Mouse (Mus musculus) midbrain, embryonic 16.5 days (tissue): Measurements from ENCODE around the gene Acsl4. TPM values are rescaled to one million over a fixed set of nuclear protein-coding genes. Genes with fewer than 3 reads are reported as not detected.

Experiments used
- ATAC-seq: fragments of 200-750 bp; cut with Nextera tagmentation; 2 replicates; pipeline ENCODE4 v1.8.0; 2017; ENCODE audit warnings: moderate TSS enrichment
- H3K27ac ChIP-seq: fragments of 300-500 bp; sonication (generic); 2 replicates; pipeline ENCODE4 v1.5.1; 2014; ENCODE audit warnings: mild to moderate bottlenecking, low read length, mixed read lengths
- H3K27me3 ChIP-seq: fragments of 300-500 bp; sonication (generic); 2 replicates; pipeline ENCODE4 v1.6.1; 2014; ENCODE audit warnings: low read depth, low read length, mixed read lengths; ENCODE audit not compliant: control insufficient read depth, insufficient read depth
- H3K36me3 ChIP-seq: fragments of 300-500 bp; sonication (generic); 2 replicates; pipeline ENCODE4 v1.6.1; 2014; ENCODE audit warnings: mild to moderate bottlenecking, low read length, moderate library complexity, mixed read lengths; ENCODE audit not compliant: control insufficient read depth, insufficient read depth
- H3K4me1 ChIP-seq: fragments of 300-500 bp; sonication (generic); 2 replicates; pipeline ENCODE4 v1.6.1; 2014; ENCODE audit warnings: mild to moderate bottlenecking, low read length, mixed read lengths; ENCODE audit not compliant: control insufficient read depth, insufficient read depth
- H3K4me2 ChIP-seq: fragments of 300-500 bp; sonication (generic); 2 replicates; pipeline ENCODE4 v1.6.1; 2014; ENCODE audit warnings: mild to moderate bottlenecking, low read length, mixed read lengths
- H3K4me3 ChIP-seq: fragments of 300-500 bp; sonication (generic); 2 replicates; pipeline ENCODE4 v1.5.1; 2014; ENCODE audit warnings: low read depth, mild to moderate bottlenecking, low read length, moderate library complexity, mixed read lengths
- H3K9ac ChIP-seq: fragments of 300-500 bp; sonication (generic); 2 replicates; pipeline ENCODE4 v1.6.1; 2014; ENCODE audit warnings: low read depth, low read length, mixed read lengths
- H3K9me3 ChIP-seq: fragments of 300-500 bp; sonication (generic); replicated peaks from 2 replicates; pipeline ENCODE4 v1.6.1; 2014; ENCODE audit warnings: mild to moderate bottlenecking, low read length, mixed read lengths; ENCODE audit not compliant: control insufficient read depth, poor library complexity, severe bottlenecking
- WGBS: fragments of 180-500 bp; shearing (Covaris S2); extraction: QIAGEN DNeasy Blood & Tissue Kit; methylation state at CpG from one replicate; pipeline ENCODE4 v1.1.7; 2014; 5-methylcytosine and 5-hydroxymethylcytosine counted together
- polyA plus RNA-seq: library from polyadenylated mRNA; unstranded; fragments of >200 nt; fragmentation: Nextera tagmentation; extraction: Ambion mirVana; gene quantifications from 2 replicates; pipeline ENCODE4 v1.2.1, GENCODE M21; 2015

Acsl4 gene
- polyA plus RNA-seq, 1 experiment from 2014 or later: 27.2 TPM

DNA sequence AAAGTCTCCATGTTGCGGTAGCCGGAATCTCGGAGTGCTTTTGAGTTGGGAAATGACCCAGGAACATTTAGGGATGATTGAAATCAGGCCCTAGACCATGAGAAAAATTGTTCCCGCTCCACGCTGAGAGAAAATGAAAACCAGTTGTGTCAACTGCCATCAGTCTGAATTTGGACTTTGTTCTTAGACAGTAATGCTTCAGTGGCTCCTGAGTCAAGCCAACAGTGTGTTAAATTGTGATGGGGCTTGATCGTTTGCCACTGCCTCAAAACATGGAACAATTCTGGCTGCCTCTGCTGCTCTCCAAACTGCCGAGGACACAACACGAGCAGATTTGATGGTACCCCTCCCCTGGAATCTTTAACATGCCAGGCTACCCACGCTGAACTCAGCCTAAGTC lies 74.2 kb downstream of the Acsl4 start:
- 79% methylated on average over 9 of the region's 9 CpGs for WGBS
- Histone ChIP-seq H3K4me2 (no peak overlapping the region), H3K36me3 (no peaks in the 10 kb centered on the region), H3K9ac (no peak overlapping the region), H3K27ac (no peak overlapping the region), H3K27me3 (no peaks in the 10 kb centered on the region), H3K4me3 (no peak overlapping the region), H3K4me1 (no peaks in the 10 kb centered on the region), H3K9me3 (no peaks in the 10 kb centered on the region)
- ATAC-seq: no peak

DNA sequence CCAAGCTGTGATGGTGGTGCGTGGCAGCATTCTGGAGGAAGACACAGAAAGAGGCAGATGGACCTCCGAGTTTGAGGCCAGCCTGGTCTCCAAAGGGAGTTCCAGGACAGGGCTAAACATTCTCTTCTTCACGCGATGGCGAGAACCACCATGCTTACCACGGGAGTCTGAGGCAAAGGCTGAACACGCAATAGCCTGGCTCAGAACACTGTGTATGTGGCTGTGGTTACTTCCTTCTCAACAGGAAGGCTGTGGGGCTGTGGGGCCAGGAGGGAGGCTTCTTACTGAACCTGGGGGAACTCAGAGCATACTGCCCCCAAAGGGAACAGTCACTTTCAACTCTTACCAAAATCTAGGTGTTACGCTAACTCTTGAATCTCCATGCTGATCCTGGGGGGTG lies 75.1 kb downstream of the Acsl4 start:
- 0 out of 2 replicates have a peak, but pooled peaks have one; percentile 36 for ATAC-seq
- no peaks in the 10 kb centered on the region for H3K9me3 ChIP-seq
- no peak overlapping the region for H3K27ac ChIP-seq
- no peaks in the 10 kb centered on the region for H3K4me1 ChIP-seq
- no peak overlapping the region for H3K9ac ChIP-seq
- H3K4me3 ChIP-seq: no peak overlapping the region
- H3K27me3 ChIP-seq: no peaks in the 10 kb centered on the region
- 86% methylated on average over 8 of the region's 8 CpGs for WGBS
- H3K4me2 ChIP-seq: no peak overlapping the region
- H3K36me3 ChIP-seq: no peaks in the 10 kb centered on the region

GRCm38 (mm10) chrX:142314307-142315024 lies 75.9 kb downstream of the Acsl4 start:
- H3K4me2 ChIP-seq: peak overlapping the region; percentile 29; the same call in 1 of the 2 replicates
- no peaks in the 10 kb centered on the region; the same call in 1 of the 2 replicates for H3K27me3 ChIP-seq
- no peak overlapping the region for H3K4me3 ChIP-seq
- H3K9ac ChIP-seq: no peak overlapping the region
- 54% methylated on average over 11 of the region's 11 CpGs for WGBS
- ATAC-seq: peak; percentile 68
- no peaks in the 10 kb centered on the region for H3K4me1 ChIP-seq
- H3K9me3 ChIP-seq: no peaks in the 10 kb centered on the region
- no peaks in the 10 kb centered on the region for H3K36me3 ChIP-seq
- H3K27ac ChIP-seq: no peak overlapping the region

DNA sequence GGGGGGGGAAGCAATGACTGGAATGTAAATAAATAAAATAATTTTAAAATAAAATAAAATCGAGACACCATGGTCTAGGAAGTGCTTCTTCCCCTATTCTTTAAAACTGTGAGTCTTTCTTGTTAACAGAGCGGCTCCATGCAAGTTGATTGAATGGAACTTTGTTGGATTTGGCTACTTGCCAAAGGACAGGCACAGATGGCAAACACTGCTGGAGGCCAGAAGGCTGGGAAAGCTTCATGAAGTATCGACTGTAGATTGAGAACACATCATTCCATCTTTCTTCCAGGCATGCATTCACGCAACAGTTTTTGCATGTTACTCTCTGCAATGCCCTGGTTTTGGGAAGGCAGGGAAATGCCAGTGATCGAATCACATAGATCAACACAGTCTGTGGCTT lies 79.9 kb downstream of the Acsl4 start:
- Histone ChIP-seq H3K36me3 (no peaks in the 10 kb centered on the region), H3K4me2 (no peak overlapping the region), H3K27me3 (no peaks in the 10 kb centered on the region; the same call in none of the 2 replicates), H3K27ac (no peak overlapping the region), H3K9ac (no peak overlapping the region), H3K4me1 (no peaks in the 10 kb centered on the region), H3K9me3 (no peaks in the 10 kb centered on the region), H3K4me3 (no peak overlapping the region)
- ATAC-seq: no peak
- WGBS: 48% methylated on average over 5 of the region's 5 CpGs

- Histone ChIP-seq H3K4me3 (peak within 1 kb of the TSS; percentile 14), H3K27ac (0 out of 2 replicates have a peak within 1 kb of the TSS, but pooled peaks have one; percentile 17), H3K36me3 (no peaks in the 10 kb centered on the region), H3K4me1 (no peaks in the 10 kb centered on the region), H3K9ac (peak within 1 kb of the TSS; percentile 15; the same call in 1 of the 2 replicates), H3K27me3 (no peaks in the 10 kb centered on the region; the same call in none of the 2 replicates), H3K4me2 (peak within 1 kb of the TSS; percentile 47), H3K9me3 (no peaks in the 10 kb centered on the region)
- ATAC-seq: peak; percentile 70
- WGBS: 30% methylated on average over 29 of the region's 33 CpGs
These were observed 84.3 kb downstream of the Acsl4 start, which contains the start of gene Kcne1l for GRCm38 (mm10) chrX:142305869-142306581. Kcne1l (minus strand) TSS chrX:142306294.

DNA sequence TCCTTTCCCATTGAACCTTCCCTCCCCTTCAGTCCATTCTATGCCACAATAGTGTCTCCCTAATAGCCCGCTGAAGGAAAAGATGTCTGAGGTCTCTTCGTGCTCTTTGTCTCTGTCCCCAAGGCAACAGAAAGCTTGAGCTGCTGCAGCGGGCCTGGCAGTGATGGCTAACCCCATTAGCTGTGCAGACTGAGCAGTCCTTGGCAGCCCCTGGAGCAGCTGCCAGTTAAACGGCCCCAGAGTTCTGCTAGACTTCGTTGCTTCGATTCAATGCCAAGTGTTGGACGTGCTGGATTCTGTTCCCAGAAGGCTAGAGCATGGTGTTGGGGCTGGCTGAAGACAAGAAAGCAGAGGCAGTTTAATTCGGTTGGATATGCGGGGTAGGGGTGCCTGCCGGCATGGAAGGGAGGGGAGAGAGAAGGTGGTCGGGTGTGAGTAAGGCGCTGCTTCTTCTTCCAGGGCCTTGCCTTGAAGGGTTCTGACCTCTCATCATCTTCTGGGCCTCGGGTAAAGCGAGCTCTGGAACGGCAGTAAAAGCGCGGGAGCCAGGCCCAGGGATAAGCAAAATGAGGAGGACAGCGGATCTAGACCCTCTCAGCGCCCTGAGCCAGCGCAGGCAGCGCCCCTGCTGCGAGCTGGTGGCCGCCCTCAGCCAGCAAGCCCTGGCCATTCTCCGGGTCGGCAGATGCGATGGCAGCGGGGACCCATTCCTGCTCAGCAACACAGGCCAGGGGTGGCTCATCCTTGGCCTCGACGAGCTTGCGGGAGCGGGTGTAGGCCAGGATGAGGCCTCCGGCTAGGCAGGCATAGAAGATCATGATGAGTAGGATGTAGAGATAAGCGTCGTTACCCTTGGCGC lies 85.1 kb downstream of the Acsl4 start:
- Histone ChIP-seq H3K27ac (0 out of 2 replicates have a peak overlapping the region, but pooled peaks have one; percentile 17), H3K27me3 (no peaks in the 10 kb centered on the region; the same call in none of the 2 replicates), H3K4me2 (peak overlapping the region; percentile 47), H3K4me1 (no peaks in the 10 kb centered on the region), H3K9me3 (no peaks in the 10 kb centered on the region), H3K9ac (peak overlapping the region; percentile 15; the same call in 1 of the 2 replicates), H3K36me3 (no peaks in the 10 kb centered on the region), H3K4me3 (peak overlapping the region; percentile 14)
- ATAC-seq: peak; percentile 89
- 28% methylated on average over 32 of the region's 35 CpGs for WGBS

DNA sequence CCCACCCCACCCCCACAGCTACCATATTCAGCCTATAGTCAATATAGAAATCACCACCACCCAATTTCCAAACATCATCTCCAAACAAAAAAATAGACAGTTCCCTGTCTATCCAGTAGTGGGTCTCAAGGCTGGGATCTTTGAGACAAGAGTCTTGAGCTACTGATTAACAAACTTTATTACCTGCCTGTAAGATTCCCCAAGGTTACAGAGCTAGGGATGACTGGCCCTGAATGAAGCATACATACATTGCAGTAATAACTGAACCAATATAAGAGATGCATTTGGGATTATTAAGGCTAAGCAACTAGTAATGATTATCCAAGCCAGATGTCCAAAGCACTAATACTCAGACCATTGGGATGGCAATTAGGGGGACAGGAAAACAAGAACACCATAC lies 85.7 kb downstream of the Acsl4 start:
- Histone ChIP-seq H3K27ac (no peak overlapping the region), H3K4me2 (no peak overlapping the region), H3K9me3 (no peaks in the 10 kb centered on the region), H3K4me1 (no peaks in the 10 kb centered on the region), H3K36me3 (no peaks in the 10 kb centered on the region), H3K4me3 (no peak overlapping the region), H3K27me3 (no peaks in the 10 kb centered on the region; the same call in 1 of the 2 replicates), H3K9ac (no peak overlapping the region)
- ATAC-seq: no peak

GRCm38 (mm10) chrX:142303456-142303855 lies 86.9 kb downstream of the Acsl4 start:
- Histone ChIP-seq H3K4me3 (no peak overlapping the region), H3K9ac (no peak overlapping the region), H3K27ac (no peak overlapping the region), H3K36me3 (no peaks in the 10 kb centered on the region), H3K4me2 (no peak overlapping the region), H3K27me3 (no peaks in the 10 kb centered on the region; the same call in 1 of the 2 replicates), H3K9me3 (no peaks in the 10 kb centered on the region), H3K4me1 (no peaks in the 10 kb centered on the region)
- WGBS: 54% methylated on average over 2 of the region's 2 CpGs
- no peak for ATAC-seq
